Mouse (Mus musculus) myocyte (in vitro differentiated cells): Measurements from ENCODE around the gene Pheta2. TPM values are rescaled to one million over a fixed set of nuclear protein-coding genes. Genes with fewer than 3 reads are reported as not detected.
"Not testable (repeated sequence)": the region's sequence is repeated elsewhere in the genome, so short reads cannot be mapped to it uniquely, and the experiment has no call there.

ENCODE experiments used
- H3K27me3 ChIP-seq: one replicate; pipeline ENCODE4 v1.6.1; 2011; ENCODE audit not compliant: control insufficient read depth, insufficient read depth, insufficient read length
- H3K36me3 ChIP-seq: one replicate; pipeline ENCODE4 v1.6.1; 2011; ENCODE audit not compliant: control insufficient read depth, insufficient read depth
- H3K4me2 ChIP-seq: one replicate; pipeline ENCODE4 v1.6.1; 2011; ENCODE audit warnings: low read depth, control low read depth
- H3K4me3 ChIP-seq: one replicate; pipeline ENCODE4 v1.5.1; 2011; ENCODE audit warnings: mild to moderate bottlenecking, control low read depth, moderate library complexity
- H3K79me2 ChIP-seq: one replicate; pipeline ENCODE4 v1.6.1; 2011; ENCODE audit not compliant: control insufficient read depth, insufficient read depth
- H3ac ChIP-seq: one replicate; pipeline ENCODE4 v1.6.1; 2011; ENCODE audit not compliant: control insufficient read depth, insufficient read length
- CEBPB ChIP-seq: IDR thresholded peaks from 2 replicates; pipeline ENCODE4 v1.6.1; 2011; ENCODE audit warnings: mild to moderate bottlenecking, moderate library complexity; ENCODE audit not compliant: poor library complexity, insufficient read depth, severe bottlenecking
- E2F4 ChIP-seq: IDR thresholded peaks from one replicate; pipeline ENCODE4 v1.6.1; 2011; ENCODE audit warnings: mild to moderate bottlenecking, control low read depth, moderate library complexity; ENCODE audit not compliant: insufficient read depth
- MAX ChIP-seq: IDR thresholded peaks from one replicate; pipeline ENCODE4 v1.6.1; 2011; ENCODE audit warnings: low read depth, mild to moderate bottlenecking, control low read depth
- MYOD1 ChIP-seq, 3 experiments: IDR thresholded peaks; one replicate each; pipeline ENCODE4 v1.6.1; 2011; ENCODE audit warnings: control low read depth in 2 of 3, low read depth in 2 of 3, mild to moderate bottlenecking in 2 of 3, moderate library complexity in 1 of 3; ENCODE audit not compliant: insufficient read length in 2 of 3, control insufficient read depth in 1 of 3
- MYOG ChIP-seq, 3 experiments: IDR thresholded peaks; one replicate each; pipeline ENCODE4 v1.6.1; 2011; ENCODE audit warnings: control low read depth in 2 of 3, low read depth in 2 of 3, mild to moderate bottlenecking in 2 of 3; ENCODE audit not compliant: insufficient read length in 2 of 3, control insufficient read depth in 1 of 3, insufficient read depth in 1 of 3
- POLR2A ChIP-seq: IDR thresholded peaks from one replicate; pipeline ENCODE4 v1.6.1; 2011; ENCODE audit warnings: low read depth, mild to moderate bottlenecking, control low read depth, moderate library complexity; ENCODE audit not compliant: insufficient read length
- POLR2AphosphoS2 ChIP-seq: IDR thresholded peaks from one replicate; pipeline ENCODE4 v1.6.1; 2011; ENCODE audit warnings: low read depth, control low read depth; ENCODE audit not compliant: insufficient read length
- REST ChIP-seq: IDR thresholded peaks from one replicate; pipeline ENCODE4 v1.6.1; 2011; ENCODE audit warnings: mild to moderate bottlenecking, control low read depth, moderate library complexity; ENCODE audit not compliant: insufficient read depth, insufficient read length
- SRF ChIP-seq: IDR thresholded peaks from one replicate; pipeline ENCODE4 v1.6.1; 2011; ENCODE audit warnings: low read depth; ENCODE audit not compliant: control insufficient read depth, insufficient read length
- TCF12 ChIP-seq: IDR thresholded peaks from one replicate; pipeline ENCODE4 v1.6.1; 2011; ENCODE audit warnings: mild to moderate bottlenecking, control low read depth; ENCODE audit not compliant: poor library complexity, insufficient read depth, severe bottlenecking
- TCF3 ChIP-seq: IDR thresholded peaks from one replicate; pipeline ENCODE4 v1.6.1; 2011; ENCODE audit warnings: low read depth, control low read depth; ENCODE audit not compliant: insufficient read length
- USF1 ChIP-seq: IDR thresholded peaks from one replicate; pipeline ENCODE4 v1.6.1; 2011; ENCODE audit warnings: low read depth, mild to moderate bottlenecking, control low read depth, moderate library complexity
- polyA plus RNA-seq: library from polyadenylated mRNA; unstranded; fragments of >200 nt; fragmentation: generic; extraction: Trizol; gene quantifications from one replicate; pipeline ENCODE4 v1.2.1, GENCODE M21; 2012; ENCODE audit warnings: missing spikeins

Pheta2 gene
- polyA plus RNA-seq, 1 experiment, result 0.05 TPM

GRCm38 (mm10) chr15:82354126-82354945, 15.6 kb downstream of the Pheta2 start, which contains the start of gene Ndufa6:
Ndufa6 (minus strand) TSS chr15:82354322.
- peak within 1 kb of the TSS; percentile 93 for H3K4me2 ChIP-seq
- peaks cover 23% of the 10 kb centered on the region for H3K79me2 ChIP-seq

GRCm38 (mm10) chr15:82358431-82359260, 19.9 kb downstream of the Pheta2 start:
- H3K27me3 ChIP-seq, result no peaks in the 10 kb centered on the region
- no peaks in the 10 kb centered on the region for H3K36me3 ChIP-seq
- peaks cover 3% of the 10 kb centered on the region for H3K79me2 ChIP-seq
- H3K4me3 ChIP-seq, result no peak overlapping the region
- TF ChIP-seq E2F4 (no peak), MAX (no peak), MYOD1 (IDR thresholded peaks at IDR 0.05; ENCODE audit: control insufficient read depth in 1 of 3, insufficient read length in 2 of 3, low read depth in 2 of 3) (no peak), MYOG (IDR thresholded peaks at IDR 0.05; ENCODE audit: control insufficient read depth in 1 of 3, insufficient read depth in 1 of 3, insufficient read length in 2 of 3, low read depth in 2 of 3) (no peak), SRF (no peak), USF1 (no peak), REST (no peak), TCF12 (no peak)
- H3K4me2 ChIP-seq, result no peak overlapping the region
- no peak overlapping the region for H3ac ChIP-seq

More at GRCm38 (mm10) chr15:82354126-82354945, 15.6 kb downstream of the Pheta2 start, which contains the start of gene Ndufa6:
- Histone ChIP-seq H3K4me3 (peak within 1 kb of the TSS; percentile 86), H3K27me3 (no peaks in the 10 kb centered on the region), H3K36me3 (peaks cover 18% of the 10 kb centered on the region), H3ac (peak within 1 kb of the TSS; percentile 39)
- TF ChIP-seq MYOD1 (IDR thresholded peaks at IDR 0.05; ENCODE audit: control insufficient read depth in 1 of 3, insufficient read length in 2 of 3, low read depth in 2 of 3) (peak in 1 of 3 experiments; percentile 21), REST (peak; percentile 47), E2F4 (peak; percentile 32), SRF (peak; percentile 70), TCF12 (no peak), MYOG (IDR thresholded peaks at IDR 0.05; ENCODE audit: control insufficient read depth in 1 of 3, insufficient read depth in 1 of 3, insufficient read length in 2 of 3, low read depth in 2 of 3) (peak in 1 of 3 experiments; percentile 54), POLR2AphosphoS2 (peak; percentile 98), MAX (no peak), USF1 (peak; percentile 31), CEBPB (no peak), POLR2A (peak; percentile 96), TCF3 (peak; percentile 20)

- H3K4me2 ChIP-seq, result no peak overlapping the region
- H3ac ChIP-seq, result no peak overlapping the region
- no peak overlapping the region for H3K4me3 ChIP-seq
- H3K79me2 ChIP-seq, result no peaks in the 10 kb centered on the region
- H3K36me3 ChIP-seq, result no peaks in the 10 kb centered on the region
- TF ChIP-seq MAX (no peak), MYOG (IDR thresholded peaks at IDR 0.05; ENCODE audit: control insufficient read depth in 1 of 3, insufficient read depth in 1 of 3, insufficient read length in 2 of 3, low read depth in 2 of 3) (peak in 1 of 3 experiments; percentile 19), POLR2AphosphoS2 (no peak), USF1 (no peak), TCF12 (no peak)
- no peaks in the 10 kb centered on the region for H3K27me3 ChIP-seq
These were observed 22.8 kb downstream of the Pheta2 start for GRCm38 (mm10) chr15:82361459-82362018.

- H3K27me3 ChIP-seq, result no peaks in the 10 kb centered on the region
- H3K4me2 ChIP-seq, result no peak overlapping the region
- H3ac ChIP-seq, result no peak overlapping the region
- no peak overlapping the region for H3K4me3 ChIP-seq
- no peak for TF ChIP-seq USF1
- TF ChIP-seq CEBPB, result no peak
- TF ChIP-seq MYOG (IDR thresholded peaks at IDR 0.05; ENCODE audit: control insufficient read depth in 1 of 3, insufficient read depth in 1 of 3, insufficient read length in 2 of 3, low read depth in 2 of 3), result no peak
- TF ChIP-seq MAX, result no peak
- TF ChIP-seq MYOD1 (IDR thresholded peaks at IDR 0.05; ENCODE audit: control insufficient read depth in 1 of 3, insufficient read length in 2 of 3, low read depth in 2 of 3), result no peak
- no peak for TF ChIP-seq TCF3
- no peak for TF ChIP-seq POLR2A
- TF ChIP-seq E2F4, result no peak
- no peak for TF ChIP-seq POLR2AphosphoS2
- H3K36me3 ChIP-seq, result no peaks in the 10 kb centered on the region
- no peaks in the 10 kb centered on the region for H3K79me2 ChIP-seq
These were observed 23.5 kb downstream of the Pheta2 start for GRCm38 (mm10) chr15:82362234-82362633.

- H3K4me3 ChIP-seq, H3ac ChIP-seq, H3K4me2 ChIP-seq, H3K36me3 ChIP-seq, H3K79me2 ChIP-seq, H3K27me3 ChIP-seq: not testable (repeated sequence)
These were observed 25.1 kb downstream of the Pheta2 start for GRCm38 (mm10) chr15:82363801-82364200.

- H3K36me3 ChIP-seq, H3K4me3 ChIP-seq, H3K27me3 ChIP-seq, H3ac ChIP-seq, H3K79me2 ChIP-seq: not testable (repeated sequence)
- peak overlapping the region; percentile 61 for H3K4me2 ChIP-seq
These were observed 25.8 kb downstream of the Pheta2 start for GRCm38 (mm10) chr15:82364561-82364960.
